Mouse (Mus musculus) inflammation-experienced regulatory T-cells (primary cell): ENCODE data around the gene Pop7. TPM values are rescaled to one million over a fixed set of nuclear protein-coding genes. Genes with fewer than 3 reads are reported as not detected.

Source experiments
- polyA plus RNA-seq, 2 experiments: library from polyadenylated mRNA; unstranded; fragments of 100-300 nt; shearing (Covaris generic); gene quantifications; one replicate each; pipeline ENCODE4 v1.2.1; 2017

The Pop7 gene
- polyA plus RNA-seq = 10 to 100 TPM; 35.2 to 41.1 TPM

GRCm38 (mm10) chr5:137501709-137502666 is at the start of gene Pop7:
Gene Pop7 (minus strand): TSS chr5:137502518.

GRCm38 (mm10) chr5:137533117-137533827 is 31.0 kb upstream of the Pop7 start, which contains the start of the genes Epo and Gnb2:
Gene Epo (minus strand): TSS chr5:137533242.
Gene Gnb2 (minus strand): TSS chr5:137533510.

GRCm38 (mm10) chr5:137518436-137518835 is 16.1 kb upstream of the Pop7 start, which contains the start of gene Gigyf1:
Gene Gigyf1 (plus strand): TSS chr5:137518548.

GRCm38 (mm10) chr5:137476964-137477363 is 25.4 kb downstream of the Pop7 start, which contains the start of gene Zan:
Gene Zan (minus strand): TSS chr5:137477064.

Other genes starting within 250 kb of the Pop7 start
- gene Ache, start 215.0 kb downstream of the Pop7 start, polyA plus RNA-seq = under 1 TPM; 0.13 to 0.20 TPM
- 1 to 10 TPM in 1 of 2 experiments, under 1 TPM in 1; 0.55 to 2.6 TPM for gene Ufsp1, start 207.9 kb downstream of the Pop7 start, polyA plus RNA-seq
- gene Srrt, start 194.8 kb downstream of the Pop7 start, polyA plus RNA-seq = 100 to 1,000 TPM; 111 to 126 TPM
- 1 to 10 TPM; 4.1 to 5.2 TPM for gene Trip6, start 188.1 kb downstream of the Pop7 start, polyA plus RNA-seq
- 10 to 100 TPM; 19.0 to 24.9 TPM for gene Slc12a9, start 168.9 kb downstream of the Pop7 start, polyA plus RNA-seq
- gene Ephb4, start 152.4 kb downstream of the Pop7 start, polyA plus RNA-seq = under 1 TPM; 0.14 to 0.64 TPM
- 1 to 10 TPM; 1.1 to 4.1 TPM for gene Zan, start 25.5 kb downstream of the Pop7 start, polyA plus RNA-seq
- gene Gigyf1, start 16.0 kb upstream of the Pop7 start, polyA plus RNA-seq = 10 to 100 TPM; 10.9 to 13.1 TPM
- under 1 TPM in 1 of 2 experiments, not detected in 1; 0.82 TPM for gene Epo, start 30.7 kb upstream of the Pop7 start, polyA plus RNA-seq
- 100 to 1,000 TPM; 293 to 297 TPM for gene Gnb2, start 31.0 kb upstream of the Pop7 start, polyA plus RNA-seq
- under 1 TPM in 1 of 2 experiments, not detected in 1; 0.76 TPM for gene Actl6b, start 51.0 kb upstream of the Pop7 start, polyA plus RNA-seq
- gene Tfr2, start 67.3 kb upstream of the Pop7 start, polyA plus RNA-seq = 1 to 10 TPM; 1.3 to 1.4 TPM
- 10 to 100 TPM; 85.5 to 87.9 TPM for gene Mospd3, start 98.5 kb upstream of the Pop7 start, polyA plus RNA-seq
- gene Pcolce, start 111.3 kb upstream of the Pop7 start, polyA plus RNA-seq = 1 to 10 TPM in 1 of 2 experiments, under 1 TPM in 1; 0.69 to 1.2 TPM
- under 1 TPM; 0.33 to 0.52 TPM for gene Fbxo24, start 126.5 kb upstream of the Pop7 start, polyA plus RNA-seq
- gene Lrch4, start 126.6 kb upstream of the Pop7 start, polyA plus RNA-seq = 100 to 1,000 TPM; 290 to 324 TPM
- gene Gm20605, start 126.7 kb upstream of the Pop7 start, polyA plus RNA-seq = 10 to 100 TPM; 73.7 to 90.1 TPM
- gene Sap25, start 138.8 kb upstream of the Pop7 start, polyA plus RNA-seq = 100 to 1,000 TPM; 128 to 152 TPM
- under 1 TPM in 1 of 2 experiments, not detected in 1; 0.99 TPM for gene Irs3, start 143.2 kb upstream of the Pop7 start, polyA plus RNA-seq
- 10 to 100 TPM; 24.5 to 38.9 TPM for gene Agfg2, start 182.2 kb upstream of the Pop7 start, polyA plus RNA-seq
- gene Nyap1, start 239.1 kb upstream of the Pop7 start, polyA plus RNA-seq = 1 to 10 TPM in 1 of 2 experiments, under 1 TPM in 1; 0.16 to 1.3 TPM
- 100 to 1,000 TPM; 338 to 405 TPM for gene Tsc22d4, start 243.2 kb upstream of the Pop7 start, polyA plus RNA-seq